Mouse (Mus musculus) Muller cell, postnatal 12 days (primary cell): ENCODE measurements around the gene Orai1.
A peak's percentile ranks its signal among the peaks of the same experiment; 100 is the strongest.

Experiments
- DNase-seq: peaks from one replicate; pipeline ENCODE4 v3.0.0-alpha.2; 2015; ENCODE audit errors: inconsistent ontology term

Gene Orai1

GRCm38 (mm10) chr5:123068115-123068514 lies 53.2 kb downstream of the Orai1 start, which contains the start of gene Tmem120b:
Gene Tmem120b (plus strand): TSS chr5:123068415.
- DNase-seq = no peak

GRCm38 (mm10) chr5:123068714-123069113 lies 53.8 kb downstream of the Orai1 start:
- DNase-seq = no peak

GRCm38 (mm10) chr5:123075576-123076418 lies 60.9 kb downstream of the Orai1 start:
- DNase-seq = peak; percentile 95

GRCm38 (mm10) chr5:123076419-123077281 lies 61.8 kb downstream of the Orai1 start:
- no peak for DNase-seq

GRCm38 (mm10) chr5:123079568-123079967 lies 64.7 kb downstream of the Orai1 start:
- no peak for DNase-seq

- DNase-seq = no peak
Measured at GRCm38 (mm10) chr5:123080041-123080440, 65.2 kb downstream of the Orai1 start.
